Mouse (Mus musculus): ENCODE data around the gene Rnf225. TPM values are rescaled to one million over a fixed set of nuclear protein-coding genes. Genes with fewer than 3 reads are reported as not detected.
"Not testable (repeated sequence)": the region's sequence is repeated elsewhere in the genome, so short reads cannot be mapped to it uniquely, and the experiment has no call there.

The Rnf225 gene
- polyA plus RNA-seq, 1 experiment from 2014 or later, result 2.8 TPM

- H3K9ac ChIP-seq, result no peak overlapping the region
- H3K9me3 ChIP-seq (replicated peaks), result no peaks in the 10 kb centered on the region
- H3K36me3 ChIP-seq, result no peaks in the 10 kb centered on the region
- WGBS, result 79% methylated on average over 4 of the region's 4 CpGs
- no peak overlapping the region for H3K4me3 ChIP-seq (replicated peaks)
- no peaks in the 10 kb centered on the region for H3K4me1 ChIP-seq
- no peak for ATAC-seq (ENCODE audit: insufficient number of reproducible peaks, low FRiP score, low TSS enrichment, low read depth)
- no peaks in the 10 kb centered on the region; the same call in 1 of the 2 replicates for H3K27me3 ChIP-seq
- no peak overlapping the region for H3K4me2 ChIP-seq (replicated peaks)
- no peak overlapping the region for H3K27ac ChIP-seq (replicated peaks)
These were observed 6.5 kb downstream of the Rnf225 start for GRCm38 (mm10) chr7:12933615-12934140.

GRCm38 (mm10) chr7:12934808-12935207 is 7.6 kb downstream of the Rnf225 start:
- 73% methylated on average over 3 of the region's 3 CpGs for WGBS
- Histone ChIP-seq H3K4me1 (no peaks in the 10 kb centered on the region), H3K27me3 (no peaks in the 10 kb centered on the region), H3K4me2 (replicated peaks) (no peak overlapping the region), H3K9me3 (replicated peaks) (no peaks in the 10 kb centered on the region), H3K9ac (no peak overlapping the region), H3K27ac (replicated peaks) (no peak overlapping the region), H3K4me3 (replicated peaks) (no peak overlapping the region), H3K36me3 (no peaks in the 10 kb centered on the region)
- ATAC-seq (ENCODE audit: insufficient number of reproducible peaks, low FRiP score, low TSS enrichment, low read depth), result no peak

GRCm38 (mm10) chr7:12937254-12937803 is 10.1 kb downstream of the Rnf225 start:
- H3K27me3 ChIP-seq; H3K36me3 ChIP-seq; H3K4me1 ChIP-seq; H3K4me3 ChIP-seq (replicated peaks); H3K9ac ChIP-seq; H3K9me3 ChIP-seq (replicated peaks); ATAC-seq (ENCODE audit: insufficient number of reproducible peaks, low FRiP score, low TSS enrichment, low read depth); H3K4me2 ChIP-seq (replicated peaks); H3K27ac ChIP-seq (replicated peaks): not testable (repeated sequence)
- WGBS, result 87% methylated on average over 4 of the region's 4 CpGs

GRCm38 (mm10) chr7:12940599-12940998 is 13.4 kb downstream of the Rnf225 start:
- WGBS, result 78% methylated on average over 4 of the region's 4 CpGs

GRCm38 (mm10) chr7:12943488-12943887 is 16.3 kb downstream of the Rnf225 start:
- Histone ChIP-seq H3K9ac (no peak overlapping the region), H3K4me1 (no peaks in the 10 kb centered on the region), H3K36me3 (no peaks in the 10 kb centered on the region), H3K4me2 (replicated peaks) (no peak overlapping the region), H3K27ac (replicated peaks) (no peak overlapping the region), H3K4me3 (replicated peaks) (no peak overlapping the region), H3K27me3 (no peaks in the 10 kb centered on the region), H3K9me3 (replicated peaks) (no peaks in the 10 kb centered on the region)
- ATAC-seq (ENCODE audit: insufficient number of reproducible peaks, low FRiP score, low TSS enrichment, low read depth), result no peak

More at GRCm38 (mm10) chr7:12940599-12940998, 13.4 kb downstream of the Rnf225 start:
- Histone ChIP-seq H3K27me3 (no peaks in the 10 kb centered on the region), H3K4me1 (no peaks in the 10 kb centered on the region), H3K9me3 (replicated peaks) (no peaks in the 10 kb centered on the region), H3K4me3 (replicated peaks) (no peak overlapping the region), H3K27ac (replicated peaks) (no peak overlapping the region), H3K4me2 (replicated peaks) (no peak overlapping the region), H3K9ac (no peak overlapping the region), H3K36me3 (no peaks in the 10 kb centered on the region)
- ATAC-seq (ENCODE audit: insufficient number of reproducible peaks, low FRiP score, low TSS enrichment, low read depth), result no peak

- Histone ChIP-seq H3K27me3 (no peaks in the 10 kb centered on the region), H3K36me3 (no peaks in the 10 kb centered on the region), H3K4me1 (peaks cover 10% of the 10 kb centered on the region), H3K4me2 (replicated peaks) (peak overlapping the region; percentile 80), H3K27ac (replicated peaks) (peak overlapping the region; percentile 86), H3K9ac (peak overlapping the region; percentile 37), H3K9me3 (replicated peaks) (no peaks in the 10 kb centered on the region), H3K4me3 (replicated peaks) (peak overlapping the region; percentile 57)
- WGBS, result 7% methylated on average over 35 of the region's 35 CpGs
- ATAC-seq (ENCODE audit: insufficient number of reproducible peaks, low FRiP score, low TSS enrichment, low read depth), result peak; percentile 97
These were observed 22.0 kb downstream of the Rnf225 start for GRCm38 (mm10) chr7:12949032-12949871.

- 8% methylated on average over 16 of the region's 16 CpGs for WGBS
- Histone ChIP-seq H3K4me2 (replicated peaks) (peak overlapping the region; percentile 80), H3K9ac (peak overlapping the region; percentile 37), H3K27me3 (no peaks in the 10 kb centered on the region), H3K27ac (replicated peaks) (peak overlapping the region; percentile 86), H3K9me3 (replicated peaks) (no peaks in the 10 kb centered on the region), H3K4me3 (replicated peaks) (peak overlapping the region; percentile 57), H3K4me1 (peaks cover 10% of the 10 kb centered on the region), H3K36me3 (no peaks in the 10 kb centered on the region)
- no peak; the same call in none of the 2 replicates for ATAC-seq (ENCODE audit: insufficient number of reproducible peaks, low FRiP score, low TSS enrichment, low read depth)
These were observed 22.6 kb downstream of the Rnf225 start for GRCm38 (mm10) chr7:12949872-12950229.

GRCm38 (mm10) chr7:12954896-12955295 is 27.7 kb downstream of the Rnf225 start:
- 53% methylated on average over 3 of the region's 3 CpGs for WGBS
- H3K36me3 ChIP-seq, result no peaks in the 10 kb centered on the region

GRCm38 (mm10) chr7:12957511-12957910 is 30.3 kb downstream of the Rnf225 start:
- H3K4me1 ChIP-seq, result no peaks in the 10 kb centered on the region
- 69% methylated on average over 5 of the region's 5 CpGs for WGBS
- ATAC-seq (ENCODE audit: insufficient number of reproducible peaks, low FRiP score, low TSS enrichment, low read depth), result no peak

More at GRCm38 (mm10) chr7:12954896-12955295, 27.7 kb downstream of the Rnf225 start:
- Histone ChIP-seq H3K4me2 (replicated peaks) (no peak overlapping the region), H3K9me3 (replicated peaks) (no peaks in the 10 kb centered on the region), H3K4me3 (replicated peaks) (no peak overlapping the region), H3K4me1 (peaks cover 6% of the 10 kb centered on the region; the same call in 1 of the 2 replicates), H3K27me3 (no peaks in the 10 kb centered on the region), H3K27ac (replicated peaks) (no peak overlapping the region), H3K9ac (no peak overlapping the region)
- no peak for ATAC-seq (ENCODE audit: insufficient number of reproducible peaks, low FRiP score, low TSS enrichment, low read depth)

GRCm38 (mm10) chr7:12958948-12959347 is 31.7 kb downstream of the Rnf225 start:
- Histone ChIP-seq H3K27ac (replicated peaks) (no peak overlapping the region), H3K9me3 (replicated peaks) (no peaks in the 10 kb centered on the region), H3K4me1 (no peaks in the 10 kb centered on the region), H3K4me3 (replicated peaks) (no peak overlapping the region), H3K9ac (no peak overlapping the region), H3K4me2 (replicated peaks) (no peak overlapping the region), H3K36me3 (no peaks in the 10 kb centered on the region), H3K27me3 (no peaks in the 10 kb centered on the region)
- ATAC-seq (ENCODE audit: insufficient number of reproducible peaks, low FRiP score, low TSS enrichment, low read depth), result no peak
- WGBS, result 71% methylated on average over 4 of the region's 4 CpGs

More at GRCm38 (mm10) chr7:12957511-12957910, 30.3 kb downstream of the Rnf225 start:
- Histone ChIP-seq H3K4me3 (replicated peaks) (no peak overlapping the region), H3K9ac (no peak overlapping the region), H3K27ac (replicated peaks) (no peak overlapping the region), H3K36me3 (no peaks in the 10 kb centered on the region), H3K4me2 (replicated peaks) (no peak overlapping the region), H3K27me3 (no peaks in the 10 kb centered on the region), H3K9me3 (replicated peaks) (no peaks in the 10 kb centered on the region)

- H3K4me3 ChIP-seq (replicated peaks), result no peak overlapping the region
- no peaks in the 10 kb centered on the region for H3K9me3 ChIP-seq (replicated peaks)
- 20% methylated on average over 4 of the region's 4 CpGs for WGBS
- no peaks in the 10 kb centered on the region for H3K27me3 ChIP-seq
- no peak overlapping the region for H3K27ac ChIP-seq (replicated peaks)
- H3K9ac ChIP-seq, result no peak overlapping the region
- no peak for ATAC-seq (ENCODE audit: insufficient number of reproducible peaks, low FRiP score, low TSS enrichment, low read depth)
- H3K4me2 ChIP-seq (replicated peaks), result no peak overlapping the region
- H3K36me3 ChIP-seq, result no peaks in the 10 kb centered on the region
- 0 out of 2 replicates have a peak, but pooled peaks cover under 1% of the 10 kb centered on the region for H3K4me1 ChIP-seq
These were observed 32.5 kb downstream of the Rnf225 start for GRCm38 (mm10) chr7:12959718-12960117.

Measured in embryonic facial prominence, embryonic 15.5 days (tissue).